19 mouse cellular contexts compared by ENCODE assay signal in genomic region chr1:106162581-106162980, GRCm38 (mm10). TPM values are rescaled to one million over a fixed set of nuclear protein-coding genes. Genes with fewer than 3 reads are reported as not detected.
DNase-seq lines count a peak whose midpoint lies in the region; ATAC-seq and TF ChIP-seq lines count a peak whose summit lies in the region.
"Had no signal": no experiment of that assay in that cellular context is flagged by ENCODE, and none has a peak within 500 bp of the region (broad histone marks: within the 10 kb centered on the region; RNA-seq: fewer than 3 reads in every experiment).

No protein-coding gene starts in this region.

- DNase-seq in midbrain, embryonic 11.5 days (ENCODE audit: low spot score, missing footprints): peak; percentile 69
- peak; percentile 52 to 67 for DNase-seq in monocyte, adult 2 months (ENCODE audit: low read depth in 1 of 2, low spot score in 2 of 2)
- no peak for DNase-seq in left cerebral cortex, adult 2 months (ENCODE audit: extremely low spot score in 1 of 2, low spot score in 2 of 2)
- DNase-seq in right cerebral cortex, adult 2 months (ENCODE audit: low spot score in 2 of 2): no peak
- DNase-seq in heart, postnatal 36 days: no peak
- DNase-seq: adrenal gland, postnatal 25 days; gastrocnemius, adult 2 months; heart, postnatal 10 days; retina, postnatal 1 day; thymus, adult 2 months had no signal

- intact Hi-C loops in left cerebral cortex, adult 2 months (cut with DNase I): no loop called here
- intact Hi-C loops in heart, postnatal 36 days (cut with DNase I): no loop called here

- H3K9me3 ChIP-seq in midbrain, embryonic 11.5 days (ENCODE audit: control insufficient read depth, low read length): no peaks in the 10 kb centered on the region
- no peaks in the 10 kb centered on the region for H3K9me3 ChIP-seq in midbrain, embryonic 15.5 days
- H3K9me3 ChIP-seq: embryonic facial prominence, embryonic 15.5 days; limb, embryonic 13.5 days; neural tube, embryonic 13.5 days had no signal

- no peak overlapping the region for H3K9ac ChIP-seq in midbrain, embryonic 11.5 days (ENCODE audit: low read length)
- H3K9ac ChIP-seq in midbrain, embryonic 15.5 days: no peak overlapping the region
- H3K9ac ChIP-seq: embryonic facial prominence, embryonic 15.5 days; limb, embryonic 13.5 days; neural tube, embryonic 13.5 days had no signal

- no peaks in the 10 kb centered on the region for H3K36me3 ChIP-seq in midbrain, embryonic 11.5 days (ENCODE audit: control insufficient read depth, insufficient read depth, low read length)
- H3K36me3 ChIP-seq in midbrain, embryonic 15.5 days (replicated peaks): no peaks in the 10 kb centered on the region
- H3K36me3 ChIP-seq: embryonic facial prominence, embryonic 15.5 days; limb, embryonic 13.5 days; neural tube, embryonic 13.5 days had no signal

- no peak for ATAC-seq in midbrain, embryonic 11.5 days (ENCODE audit: low FRiP score)
- ATAC-seq in midbrain, embryonic 15.5 days (replicated peaks): no peak
- ATAC-seq: forebrain, embryonic 14.5 days; hindbrain, postnatal 0 days; midbrain, embryonic 16.5 days had no signal

- no peak overlapping the region for H3K4me2 ChIP-seq in midbrain, embryonic 11.5 days
- H3K4me2 ChIP-seq in midbrain, embryonic 15.5 days: no peak overlapping the region
- H3K4me2 ChIP-seq: embryonic facial prominence, embryonic 15.5 days; limb, embryonic 13.5 days; neural tube, embryonic 13.5 days had no signal

- WGBS in midbrain, embryonic 11.5 days: 82% methylated on average over 7 of the region's 7 CpGs
- 78% methylated on average over 7 of the region's 7 CpGs for WGBS in midbrain, embryonic 15.5 days

- no peaks in the 10 kb centered on the region for H3K27me3 ChIP-seq in midbrain, embryonic 11.5 days (ENCODE audit: control insufficient read depth, insufficient read depth, low read length)
- no peaks in the 10 kb centered on the region for H3K27me3 ChIP-seq in midbrain, embryonic 15.5 days (replicated peaks)
- H3K27me3 ChIP-seq: embryonic facial prominence, embryonic 15.5 days; limb, embryonic 13.5 days; neural tube, embryonic 13.5 days had no signal

- H3K4me3 ChIP-seq in midbrain, embryonic 11.5 days (ENCODE audit: low read depth, low read length): no peak overlapping the region
- no peak overlapping the region for H3K4me3 ChIP-seq in midbrain, embryonic 15.5 days
- H3K4me3 ChIP-seq in bone marrow macrophage, adult 2 months (ENCODE audit: insufficient read depth, low read length): peak overlapping the region; percentile 18
- no peak overlapping the region for H3K4me3 ChIP-seq in left cerebral cortex, adult 2 months
- H3K4me3 ChIP-seq: embryonic facial prominence, embryonic 15.5 days; gastrocnemius, adult 2 months; limb, embryonic 13.5 days; neural tube, embryonic 13.5 days had no signal

- no peak overlapping the region for H3K27ac ChIP-seq in midbrain, embryonic 11.5 days (ENCODE audit: low read depth, low read length)
- H3K27ac ChIP-seq in midbrain, embryonic 15.5 days: no peak overlapping the region
- H3K27ac ChIP-seq in bone marrow macrophage, adult 2 months (ENCODE audit: insufficient read depth, low read depth, low read length): peak overlapping the region; percentile 40; the same call in 1 of the 2 replicates
- no peak overlapping the region for H3K27ac ChIP-seq in left cerebral cortex, adult 2 months
- H3K27ac ChIP-seq: embryonic facial prominence, embryonic 15.5 days; gastrocnemius, adult 2 months; hindbrain, postnatal 0 days; kidney, postnatal 0 days; limb, embryonic 13.5 days; neural tube, embryonic 13.5 days had no signal

- H3K4me1 ChIP-seq in midbrain, embryonic 11.5 days (ENCODE audit: control insufficient read depth, insufficient read depth, low read length): no peaks in the 10 kb centered on the region
- H3K4me1 ChIP-seq in midbrain, embryonic 15.5 days: no peaks in the 10 kb centered on the region
- peaks cover 17% of the 10 kb centered on the region for H3K4me1 ChIP-seq in bone marrow macrophage, adult 2 months (ENCODE audit: control insufficient read depth, insufficient read depth, low read length)
- H3K4me1 ChIP-seq: embryonic facial prominence, embryonic 15.5 days; limb, embryonic 13.5 days had no signal

- TF ChIP-seq CTCF in bone marrow macrophage, adult 2 months (IDR thresholded peaks at IDR 0.05; ENCODE audit: low read depth, low read length): no peak
- no peak for TF ChIP-seq CTCF in left cerebral cortex, adult 2 months (IDR thresholded peaks at IDR 0.05)

- TF ChIP-seq POLR2A in bone marrow macrophage, adult 2 months (IDR thresholded peaks at IDR 0.05; ENCODE audit: borderline replicate concordance, low read depth, low read length): no peak

RNA-seq across cellular contexts. Expression of gene Phlpp1, which starts 9.0 kb away (rescaled TPM):
- 6.2 and 6.8 TPM in 2 replicates for polyA plus RNA-seq in midbrain, embryonic 11.5 days (2014; fragmentation: Nextera tagmentation; extraction: Ambion mirVana)
- polyA plus RNA-seq in midbrain, embryonic 15.5 days (2015; fragmentation: Nextera tagmentation; extraction: Ambion mirVana): 8.0 and 8.1 TPM in 2 replicates
- 7.6 and 8.9 TPM in 2 replicates for polyA plus RNA-seq in bone marrow macrophage, adult 2 months (2012; ENCODE audit: insufficient read depth, insufficient read length, missing spikeins)
- total RNA-seq in left cerebral cortex, adult 2 months (2021): 10 to 100 TPM; 63.1 to 68.4 TPM
- total RNA-seq in heart, postnatal 36 days (2021): 10 to 100 TPM; 17.8 to 18.6 TPM

Comparison
In these comparisons a context has a peak if more than half of its experiments do, and no peak if none do; other contexts are left out.
1. DNase-seq: peak in midbrain, embryonic 11.5 days (single experiment) and monocyte, adult 2 months (2 of 2); none in left cerebral cortex, adult 2 months (0 of 2), right cerebral cortex, adult 2 months (0 of 2) and heart, postnatal 36 days (0 of 2).